Mouse (Mus musculus): ENCODE measurements at regions not wholly inside any gene's neighbourhood (a gene's known extent, or its start where the extent isn't known, plus 50 kb on each side); places are given as distances from the start of the nearest gene placed in this dataset.

GRCm38 (mm10) chr15:60630756-60631402, 222.7 kb downstream of the Fam84b start:
- TF ChIP-seq ZC3H11A (IDR thresholded peaks at IDR 0.05; ENCODE audit: borderline replicate concordance, low read depth, low read length) (no peak), ZNF384 (IDR thresholded peaks at IDR 0.05; ENCODE audit: low read depth, low read length) (no peak), HCFC1 (IDR thresholded peaks at IDR 0.05; ENCODE audit: borderline replicate concordance, insufficient read depth, low read length) (no peak), CHD2 (IDR thresholded peaks at IDR 0.05; ENCODE audit: low read depth, low read length) (no peak), MAFK (IDR thresholded peaks at IDR 0.05; ENCODE audit: insufficient read depth, low read depth, low read length) (no peak)

All from ES-E14 (cell line).